Mouse (Mus musculus): ENCODE measurements around the gene Ypel1.

Gene Ypel1

GRCm38 (mm10) chr16:17069511-17070443, at the start of gene Ypel1:
Ypel1 (plus strand) TSS chr16:17069696.
- DNase-seq = peak; percentile 81

DNA sequence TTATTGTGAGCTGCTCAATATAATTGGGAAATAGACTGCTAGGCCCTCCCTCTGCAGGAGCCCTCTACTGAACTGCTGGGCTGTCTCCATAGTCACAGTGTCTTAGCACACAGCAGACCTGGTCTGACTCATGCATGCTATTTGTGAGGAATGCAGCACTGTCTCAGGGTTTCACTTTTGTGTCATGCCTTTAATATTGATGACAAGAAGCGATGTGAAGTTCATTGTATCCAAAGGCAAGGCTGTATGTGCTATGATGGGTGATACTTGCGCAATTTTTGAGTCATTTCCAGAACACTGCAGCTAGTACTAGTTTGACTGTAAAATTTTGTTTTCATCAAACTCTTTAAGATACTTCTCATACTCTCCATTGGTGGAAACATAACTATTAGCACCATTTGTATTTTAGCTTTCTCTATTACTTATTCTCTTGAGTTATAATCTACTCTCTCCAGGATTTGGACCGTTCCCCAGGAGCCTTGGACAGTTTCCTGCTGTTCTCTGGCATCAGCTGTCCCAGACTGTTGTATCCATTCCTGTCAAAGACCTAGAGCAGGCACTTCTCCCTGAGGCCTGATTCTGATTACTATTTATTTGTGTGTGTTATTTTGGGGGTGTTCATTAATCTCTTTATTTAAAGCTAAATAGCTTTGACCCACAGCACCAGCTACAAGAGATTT, 44.9 kb upstream of the Ypel1 start:
- DNase-seq = no peak

GRCm38 (mm10) chr16:17029971-17030695, 39.4 kb upstream of the Ypel1 start:
- DNase-seq = no peak

- DNase-seq = no peak
These were observed 35.7 kb upstream of the Ypel1 start for GRCm38 (mm10) chr16:17033754-17034153.

- DNase-seq = no peak
These were observed 28.8 kb upstream of the Ypel1 start for GRCm38 (mm10) chr16:17040716-17041115.

GRCm38 (mm10) chr16:17041417-17041816, 28.1 kb upstream of the Ypel1 start:
- DNase-seq = no peak

- DNase-seq = no peak
These were observed 25.2 kb upstream of the Ypel1 start for GRCm38 (mm10) chr16:17044320-17044719.

DNA sequence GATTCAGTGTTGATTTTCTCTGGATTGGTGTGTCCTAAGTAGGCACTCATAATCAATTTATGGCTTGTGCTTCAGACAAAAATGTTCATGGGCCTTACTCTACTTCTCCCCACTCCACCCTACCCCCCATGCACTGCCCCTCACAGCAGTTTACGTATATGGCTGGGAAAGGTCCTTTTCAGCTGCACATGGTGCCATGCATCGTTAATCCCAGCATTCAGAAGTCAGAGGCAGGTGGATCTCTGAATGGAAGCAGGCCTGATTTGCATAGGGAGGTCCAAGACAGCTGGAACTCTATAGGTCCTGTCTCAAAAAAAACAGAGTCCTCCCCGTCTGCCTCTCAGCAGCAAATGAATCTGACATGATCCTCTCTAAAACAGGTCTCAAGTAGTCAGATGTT, 24.2 kb upstream of the Ypel1 start:
- DNase-seq = no peak

DNA sequence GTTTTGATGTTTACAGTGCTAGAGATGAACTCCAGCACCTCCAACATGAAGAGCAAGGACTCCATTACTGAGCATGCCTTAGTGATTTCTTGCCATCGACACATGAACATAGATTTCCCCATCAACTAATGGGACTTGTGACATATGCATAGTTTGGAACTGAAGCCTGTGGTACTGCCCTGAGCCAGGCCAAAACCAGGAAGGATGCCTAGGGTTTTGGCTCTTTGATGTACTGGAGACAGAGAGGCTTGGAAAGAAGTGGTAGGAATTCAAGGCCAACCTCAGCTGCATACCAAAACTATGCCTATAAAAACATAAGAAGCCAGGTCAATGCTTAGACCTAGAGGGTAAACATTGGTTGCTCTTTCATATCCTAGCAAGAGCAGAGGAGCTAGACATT, 19.6 kb upstream of the Ypel1 start:
- no peak for DNase-seq

GRCm38 (mm10) chr16:17052087-17052486, 17.4 kb upstream of the Ypel1 start:
- DNase-seq = no peak

- DNase-seq = no peak
These were observed 15.6 kb upstream of the Ypel1 start for GRCm38 (mm10) chr16:17053903-17054302.

DNA sequence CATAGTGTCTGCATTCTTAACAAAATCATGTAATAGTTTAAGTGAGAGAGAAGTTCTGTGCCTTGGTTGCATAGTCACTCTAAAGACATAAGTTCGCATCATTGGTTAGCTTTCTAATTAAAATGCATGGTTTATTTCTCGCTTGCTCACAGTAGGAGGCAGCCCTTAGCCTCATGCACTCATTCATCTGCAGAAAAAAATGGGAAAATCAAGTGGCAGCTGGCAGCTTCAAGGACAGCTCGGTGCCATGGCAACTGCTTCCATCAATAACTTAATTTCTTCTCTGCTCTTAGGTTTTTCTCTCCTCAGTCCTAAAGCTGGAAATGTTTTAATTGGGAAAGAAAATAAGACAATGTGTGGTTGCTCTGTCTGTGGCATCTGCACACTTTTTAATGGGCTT, 13.9 kb upstream of the Ypel1 start:
- DNase-seq = no peak

GRCm38 (mm10) chr16:17062338-17062737, 7.2 kb upstream of the Ypel1 start:
- no peak for DNase-seq

GRCm38 (mm10) chr16:17067552-17067951, 1.9 kb upstream of the Ypel1 start:
- DNase-seq = no peak

GRCm38 (mm10) chr16:17070716-17071115, 1.2 kb downstream of the Ypel1 start:
- DNase-seq = no peak

- DNase-seq = no peak
These were observed 3.5 kb downstream of the Ypel1 start for GRCm38 (mm10) chr16:17073000-17073399.

DNA sequence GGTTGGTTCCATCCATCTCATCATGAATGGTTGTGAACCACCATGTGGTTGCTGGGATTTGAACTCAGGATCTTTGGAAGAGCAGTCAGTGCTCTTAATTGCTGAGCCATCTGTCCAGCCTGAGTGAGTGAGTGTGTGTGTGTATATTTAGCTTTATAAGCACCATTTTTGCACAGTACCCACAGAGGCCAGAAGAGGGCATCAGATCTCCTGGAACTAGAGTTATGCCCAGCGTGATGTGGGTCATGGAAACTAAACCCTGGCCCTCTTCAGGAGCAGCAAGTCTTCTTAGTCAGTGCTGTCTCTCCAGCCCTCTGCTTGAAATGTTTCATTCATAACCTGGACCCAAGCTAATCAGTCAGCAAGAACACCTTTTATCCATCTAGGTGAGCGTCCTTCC, 6.8 kb downstream of the Ypel1 start:
- DNase-seq = no peak

- no peak for DNase-seq
These were observed 7.4 kb downstream of the Ypel1 start for GRCm38 (mm10) chr16:17076869-17077268.

GRCm38 (mm10) chr16:17078101-17078500, 8.6 kb downstream of the Ypel1 start:
- DNase-seq = no peak

- no peak for DNase-seq
These were observed 12.8 kb downstream of the Ypel1 start for GRCm38 (mm10) chr16:17082121-17082792.

- DNase-seq = no peak
These were observed 16.1 kb downstream of the Ypel1 start for GRCm38 (mm10) chr16:17085636-17086035.

- no peak for DNase-seq
These were observed 16.7 kb downstream of the Ypel1 start for GRCm38 (mm10) chr16:17086241-17086640.

DNA sequence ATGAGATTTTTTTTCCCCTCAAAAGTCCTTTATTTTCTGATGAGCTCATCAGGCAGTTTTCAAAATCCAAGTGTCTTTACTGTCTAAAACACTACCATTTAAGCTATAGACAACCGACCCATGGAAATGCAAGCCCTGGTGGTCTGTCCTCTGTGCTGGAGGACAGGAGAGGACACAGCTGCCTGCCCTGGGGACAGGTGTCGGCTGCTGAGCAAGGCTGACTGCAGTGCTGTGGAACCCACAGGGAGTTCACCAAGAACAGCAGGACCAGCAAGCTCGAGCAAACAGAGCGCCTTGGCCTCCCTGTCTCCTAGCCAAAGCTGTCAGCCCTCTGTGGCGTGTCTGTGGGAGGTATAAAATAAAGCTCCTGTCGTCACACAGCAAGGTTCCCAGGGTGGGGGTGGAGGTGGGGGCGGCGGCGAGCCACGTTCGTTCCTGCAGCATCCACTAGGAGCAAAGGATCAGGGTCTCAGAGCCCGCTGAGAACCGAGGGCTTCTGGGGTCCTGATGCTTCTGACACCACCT, 17.2 kb downstream of the Ypel1 start:
- no peak for DNase-seq

Measured in thymus, postnatal 25 days (tissue).